Mouse (Mus musculus) spleen, adult 12 weeks (tissue): ENCODE results near the gene Itpripl2.

Source experiments
- DNase-seq: peaks from one replicate; pipeline ENCODE4 v3.0.0; 2022; ENCODE audit warnings: low spot score

Itpripl2 gene

GRCm38 (mm10) chr7:118441535-118441934 lies 50.2 kb downstream of the Itpripl2 start:
- DNase-seq: no peak

GRCm38 (mm10) chr7:118437101-118437802 lies 54.5 kb downstream of the Itpripl2 start:
- no peak for DNase-seq
